Mouse (Mus musculus): Measurements from ENCODE around the gene Adcy2.

DNA sequence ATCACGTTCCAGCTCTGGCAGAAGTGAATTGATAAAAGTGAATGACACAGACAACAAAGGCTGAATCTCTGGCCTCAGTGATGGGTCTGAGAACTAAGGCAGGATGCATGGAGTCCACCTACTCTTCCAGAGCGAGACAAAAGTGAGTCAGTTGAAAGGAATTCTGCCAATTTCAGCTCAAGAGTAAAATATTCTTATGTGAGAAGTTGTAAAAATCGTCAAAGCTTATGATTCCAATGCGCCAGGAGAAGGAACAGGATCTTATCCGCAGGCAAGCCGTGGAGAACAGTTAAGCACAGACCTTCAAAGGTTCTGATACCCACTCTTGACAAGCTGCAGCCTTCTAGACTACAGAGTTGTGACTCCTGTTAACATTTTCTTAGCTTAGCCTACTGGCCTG, 396.3 kb downstream of the Adcy2 start:
- TF ChIP-seq CTCF (conservative IDR thresholded peaks at IDR 0.05; ENCODE audit: low read length) (no peak), POU5F1 (IDR thresholded peaks at IDR 0.05; ENCODE audit: borderline replicate concordance, low read length) (no peak), NANOG (IDR thresholded peaks at IDR 0.05; ENCODE audit: borderline replicate concordance, low read length) (no peak)
